Mouse (Mus musculus): ENCODE measurements around the gene Fgd2. TPM values are rescaled to one million over a fixed set of nuclear protein-coding genes. Genes with fewer than 3 reads are reported as not detected.
A peak's percentile ranks its signal among the peaks of the same experiment; 100 is the strongest.

Gene Fgd2
- polyA plus RNA-seq, 1 experiment from 2014 or later, result 9.7 TPM

DNA sequence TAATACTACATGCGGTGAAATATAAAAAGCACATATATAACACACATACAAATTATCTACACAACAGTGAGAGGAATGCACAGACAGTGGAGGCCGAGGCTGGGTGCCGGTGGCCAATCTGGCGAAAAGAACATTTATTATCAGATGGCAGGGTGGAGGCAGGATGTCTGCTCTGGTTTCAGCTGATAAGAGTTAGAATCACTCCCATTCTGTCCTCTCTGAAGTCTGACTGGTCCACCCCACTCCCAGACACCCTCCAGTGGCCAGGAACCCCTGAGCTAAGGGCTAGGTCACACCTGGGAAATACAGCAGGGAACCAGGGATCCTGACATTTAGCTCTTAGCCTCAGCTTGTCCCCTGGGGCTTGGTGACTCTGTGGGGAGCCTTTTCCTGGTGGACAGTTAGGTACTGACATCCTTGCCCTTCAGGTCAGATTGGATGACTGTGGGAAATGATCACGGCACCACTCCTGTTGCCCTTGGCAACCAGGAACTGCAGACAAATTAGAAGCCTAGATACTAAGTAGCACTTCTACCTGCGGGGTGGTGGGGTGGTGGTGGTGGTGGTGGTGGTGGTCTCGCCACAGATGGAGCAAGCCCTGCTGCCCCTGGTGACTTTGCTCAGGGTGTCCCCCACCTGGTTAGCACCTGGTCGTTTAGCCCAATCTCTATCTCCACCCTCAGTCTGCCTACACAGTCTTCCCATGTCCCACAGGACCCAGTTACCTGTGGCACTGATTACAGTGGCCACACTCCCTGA lies 40.7 kb upstream of the Fgd2 start:
- H3K9me3 ChIP-seq (ENCODE audit: control insufficient read depth, low read length), result no peaks in the 10 kb centered on the region
- no peak for ATAC-seq

DNA sequence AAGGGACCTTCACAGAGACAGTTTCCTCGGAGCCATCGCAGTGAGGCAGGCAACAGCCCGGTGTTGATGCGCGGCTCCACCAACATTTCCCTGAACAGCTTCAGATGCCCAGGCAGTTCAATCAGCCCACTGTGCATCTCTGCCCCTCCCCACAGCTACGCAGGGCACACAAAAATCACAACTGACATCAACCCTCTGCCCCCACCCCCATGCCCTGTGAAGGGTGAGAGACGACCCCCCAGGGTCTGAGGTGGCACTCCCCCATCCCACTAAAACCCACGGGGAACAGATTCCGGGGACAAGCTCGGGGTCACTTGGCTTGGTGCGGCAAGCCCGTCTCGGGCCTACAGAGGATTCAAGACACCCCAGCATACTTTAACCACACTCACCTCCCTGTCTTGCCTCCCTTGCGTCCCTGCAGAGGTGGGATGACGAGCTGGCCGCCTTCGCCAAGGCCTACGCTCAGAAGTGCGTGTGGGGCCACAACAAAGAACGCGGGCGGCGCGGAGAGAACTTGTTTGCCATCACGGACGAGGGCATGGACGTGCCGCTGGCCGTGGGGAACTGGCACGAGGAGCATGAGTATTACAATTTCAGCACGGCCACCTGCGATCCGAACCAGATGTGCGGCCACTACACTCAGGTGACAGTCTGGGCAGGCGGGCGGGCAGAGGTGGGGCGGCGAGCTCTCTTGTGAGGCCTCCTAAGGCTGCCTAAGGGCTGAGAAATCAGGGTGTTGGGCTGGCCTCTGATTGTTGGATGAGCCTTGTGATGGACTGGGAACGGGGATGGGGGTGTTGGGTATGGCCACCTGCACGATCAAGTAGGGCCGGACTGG lies 38.7 kb upstream of the Fgd2 start:
- Histone ChIP-seq H3K9me3 (ENCODE audit: control insufficient read depth, low read length) (no peaks in the 10 kb centered on the region), H3K27ac (ENCODE audit: low read length) (no peak overlapping the region), H3K36me3 (ENCODE audit: control insufficient read depth, insufficient read depth) (no peaks in the 10 kb centered on the region), H3K4me1 (replicated peaks; ENCODE audit: control insufficient read depth, insufficient read depth, low read length) (peaks cover 11% of the 10 kb centered on the region), H3K4me3 (replicated peaks; ENCODE audit: low read length) (no peak overlapping the region), H3K4me2 (ENCODE audit: low read length) (no peak overlapping the region), H3K9ac (replicated peaks; ENCODE audit: low read depth, low read length) (no peak overlapping the region), H3K27me3 (replicated peaks; ENCODE audit: control insufficient read depth, insufficient read depth, low read length) (peaks cover 8% of the 10 kb centered on the region)
- WGBS, result 20% methylated on average over 41 of the region's 41 CpGs
- ATAC-seq, result no peak

More for the DNA sequence above, 40.7 kb upstream of the Fgd2 start:
- WGBS, result 72% methylated on average over 8 of the region's 8 CpGs
- Histone ChIP-seq H3K4me1 (replicated peaks; ENCODE audit: control insufficient read depth, insufficient read depth, low read length) (peaks cover 2% of the 10 kb centered on the region; the same call in 1 of the 2 replicates), H3K27me3 (replicated peaks; ENCODE audit: control insufficient read depth, insufficient read depth, low read length) (peaks cover 8% of the 10 kb centered on the region), H3K9ac (replicated peaks; ENCODE audit: low read depth, low read length) (no peak overlapping the region), H3K27ac (ENCODE audit: low read length) (no peak overlapping the region), H3K36me3 (ENCODE audit: control insufficient read depth, insufficient read depth) (no peaks in the 10 kb centered on the region), H3K4me3 (replicated peaks; ENCODE audit: low read length) (no peak overlapping the region), H3K4me2 (ENCODE audit: low read length) (no peak overlapping the region)

DNA sequence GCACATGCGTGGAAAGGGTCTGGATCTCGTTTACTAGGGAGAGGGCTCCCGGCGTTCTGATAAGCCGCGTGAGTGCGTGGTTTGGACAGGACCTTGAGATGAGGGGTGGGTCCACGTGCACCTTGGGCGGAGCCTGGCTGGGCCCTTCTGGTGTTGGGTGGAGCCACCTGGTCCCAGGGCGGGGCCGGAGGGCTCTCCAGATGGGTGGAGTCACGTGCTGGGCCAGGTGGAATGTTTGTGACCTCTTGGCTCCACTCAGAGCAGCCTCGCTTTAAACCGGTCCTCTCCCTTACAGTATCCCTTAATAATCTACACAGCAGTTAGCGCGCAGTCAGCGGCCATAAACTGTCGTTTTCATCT lies 38.1 kb upstream of the Fgd2 start:
- no peak overlapping the region for H3K4me3 ChIP-seq (replicated peaks; ENCODE audit: low read length)
- H3K27me3 ChIP-seq (replicated peaks; ENCODE audit: control insufficient read depth, insufficient read depth, low read length), result peaks cover 8% of the 10 kb centered on the region
- no peak overlapping the region for H3K27ac ChIP-seq (ENCODE audit: low read length)
- H3K4me1 ChIP-seq (replicated peaks; ENCODE audit: control insufficient read depth, insufficient read depth, low read length), result peaks cover 16% of the 10 kb centered on the region
- no peak for ATAC-seq
- 21% methylated on average over 18 of the region's 18 CpGs for WGBS
- H3K36me3 ChIP-seq (ENCODE audit: control insufficient read depth, insufficient read depth), result no peaks in the 10 kb centered on the region
- H3K9ac ChIP-seq (replicated peaks; ENCODE audit: low read depth, low read length), result no peak overlapping the region
- no peak overlapping the region for H3K4me2 ChIP-seq (ENCODE audit: low read length)
- no peaks in the 10 kb centered on the region for H3K9me3 ChIP-seq (ENCODE audit: control insufficient read depth, low read length)

DNA sequence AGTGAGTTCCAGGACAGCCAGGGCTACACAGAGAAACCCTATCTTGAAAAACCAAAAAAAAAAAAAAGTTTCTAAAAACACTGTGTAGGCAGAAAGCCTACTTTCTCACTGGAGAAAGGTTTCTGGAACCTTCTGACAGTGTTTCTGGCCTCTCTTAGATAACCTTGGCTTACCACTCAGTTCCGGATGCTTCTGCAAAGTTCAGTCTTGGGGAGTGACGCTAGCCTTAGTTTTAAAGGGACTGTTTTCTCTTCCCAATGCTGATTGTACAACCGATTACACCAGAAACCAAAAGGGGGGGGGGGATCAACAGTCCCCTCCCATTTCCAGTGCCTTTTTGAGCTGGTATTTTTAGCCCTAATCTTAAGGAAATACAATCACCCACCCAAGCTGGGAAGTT lies 37.1 kb upstream of the Fgd2 start:
- 94% methylated on average over 3 of the region's 3 CpGs for WGBS
- no peak for ATAC-seq
- Histone ChIP-seq H3K27ac (ENCODE audit: low read length) (no peak overlapping the region), H3K4me1 (replicated peaks; ENCODE audit: control insufficient read depth, insufficient read depth, low read length) (peaks cover 16% of the 10 kb centered on the region), H3K27me3 (replicated peaks; ENCODE audit: control insufficient read depth, insufficient read depth, low read length) (peaks cover 8% of the 10 kb centered on the region), H3K4me2 (ENCODE audit: low read length) (no peak overlapping the region), H3K4me3 (replicated peaks; ENCODE audit: low read length) (no peak overlapping the region), H3K9ac (replicated peaks; ENCODE audit: low read depth, low read length) (no peak overlapping the region), H3K9me3 (ENCODE audit: control insufficient read depth, low read length) (no peaks in the 10 kb centered on the region), H3K36me3 (ENCODE audit: control insufficient read depth, insufficient read depth) (no peaks in the 10 kb centered on the region)

DNA sequence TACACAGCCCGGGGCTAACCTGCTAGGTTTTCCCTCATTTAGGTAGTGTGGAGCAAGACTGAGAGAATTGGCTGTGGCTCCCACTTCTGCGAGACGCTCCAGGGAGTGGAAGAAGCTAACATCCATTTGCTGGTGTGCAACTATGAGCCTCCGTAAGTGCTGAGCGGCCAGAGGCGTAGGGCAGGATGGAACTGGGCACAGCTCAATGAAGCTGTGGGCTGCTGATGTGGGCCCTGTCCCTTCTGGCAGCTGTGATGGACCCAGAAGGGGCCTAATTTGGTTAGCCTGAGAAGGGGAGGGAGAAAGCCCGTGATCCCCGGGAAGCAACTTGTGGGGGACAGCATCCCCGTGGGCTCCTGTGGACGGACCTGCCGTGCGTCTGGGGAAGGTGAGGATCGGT lies 34.9 kb upstream of the Fgd2 start:
- Histone ChIP-seq H3K9ac (replicated peaks; ENCODE audit: low read depth, low read length) (peak overlapping the region; percentile 53; the same call in 1 of the 2 replicates), H3K4me3 (replicated peaks; ENCODE audit: low read length) (no peak overlapping the region), H3K4me2 (ENCODE audit: low read length) (no peak overlapping the region), H3K27me3 (replicated peaks; ENCODE audit: control insufficient read depth, insufficient read depth, low read length) (peaks cover 8% of the 10 kb centered on the region), H3K9me3 (ENCODE audit: control insufficient read depth, low read length) (no peaks in the 10 kb centered on the region), H3K27ac (ENCODE audit: low read length) (no peak overlapping the region), H3K36me3 (ENCODE audit: control insufficient read depth, insufficient read depth) (no peaks in the 10 kb centered on the region), H3K4me1 (replicated peaks; ENCODE audit: control insufficient read depth, insufficient read depth, low read length) (peaks cover 16% of the 10 kb centered on the region)
- no peak for ATAC-seq
- 45% methylated on average over 13 of the region's 13 CpGs for WGBS

DNA sequence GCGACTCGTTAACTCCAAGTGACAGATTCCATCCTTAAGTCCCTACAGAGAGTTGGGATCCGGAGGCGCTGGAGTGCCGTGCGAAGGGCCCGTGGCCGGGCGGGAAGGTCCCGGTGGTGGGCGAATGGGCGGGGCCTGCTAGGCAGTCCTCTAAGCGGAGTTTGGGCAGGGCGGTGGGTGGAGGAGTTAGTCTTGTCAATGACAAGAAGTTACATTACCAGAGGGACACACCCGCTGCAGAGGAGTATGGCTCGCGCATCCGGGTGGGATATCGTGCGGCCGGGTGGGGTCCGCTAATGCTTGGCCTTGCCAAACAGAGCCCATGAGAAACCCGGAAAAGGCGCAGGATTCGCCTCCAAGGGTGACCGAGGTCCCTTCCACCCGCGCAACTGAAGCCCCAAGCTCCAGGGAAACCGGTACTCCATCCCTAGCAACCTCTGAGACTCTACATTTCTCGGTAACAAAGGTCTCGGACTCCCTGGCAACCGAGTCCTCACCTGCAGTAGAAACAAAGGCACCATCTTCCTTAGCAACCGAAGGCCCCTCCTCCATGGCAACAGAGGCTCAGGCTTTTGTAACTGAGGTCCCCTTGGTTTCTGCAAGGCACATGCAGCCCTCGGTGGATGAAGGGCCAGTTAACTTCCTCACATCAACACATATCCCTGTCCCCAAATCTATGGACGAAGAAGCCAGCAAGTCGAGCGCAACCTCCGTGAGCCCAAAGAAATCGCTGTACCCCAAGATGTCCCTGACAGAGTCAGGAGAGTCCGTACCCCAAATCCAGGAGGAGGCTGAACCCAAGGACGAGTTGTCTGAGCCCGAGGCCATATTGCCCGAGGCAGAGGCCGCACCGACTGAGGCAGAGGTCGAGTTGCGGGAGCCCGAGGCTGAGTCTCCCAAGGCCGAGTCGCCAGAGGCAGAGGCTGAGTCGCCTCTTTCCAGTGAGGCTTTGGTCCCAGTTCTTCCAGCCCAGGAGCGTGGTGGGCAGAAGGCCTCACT lies 33.9 kb upstream of the Fgd2 start:
- peak overlapping the region; percentile 30 for H3K4me3 ChIP-seq (replicated peaks; ENCODE audit: low read length)
- 9% methylated on average over 52 of the region's 52 CpGs for WGBS
- peak overlapping the region; percentile 53 for H3K9ac ChIP-seq (replicated peaks; ENCODE audit: low read depth, low read length)
- no peaks in the 10 kb centered on the region for H3K9me3 ChIP-seq (ENCODE audit: control insufficient read depth, low read length)
- H3K36me3 ChIP-seq (ENCODE audit: control insufficient read depth, insufficient read depth), result 0 out of 2 replicates have a peak, but pooled peaks cover 3% of the 10 kb centered on the region
- peak; percentile 63 for ATAC-seq
- H3K27ac ChIP-seq (ENCODE audit: low read length), result peak overlapping the region; percentile 2; the same call in 1 of the 2 replicates
- peaks cover 8% of the 10 kb centered on the region for H3K27me3 ChIP-seq (replicated peaks; ENCODE audit: control insufficient read depth, insufficient read depth, low read length)
- peaks cover 20% of the 10 kb centered on the region for H3K4me1 ChIP-seq (replicated peaks; ENCODE audit: control insufficient read depth, insufficient read depth, low read length)
- H3K4me2 ChIP-seq (ENCODE audit: low read length), result peak overlapping the region; percentile 47

DNA sequence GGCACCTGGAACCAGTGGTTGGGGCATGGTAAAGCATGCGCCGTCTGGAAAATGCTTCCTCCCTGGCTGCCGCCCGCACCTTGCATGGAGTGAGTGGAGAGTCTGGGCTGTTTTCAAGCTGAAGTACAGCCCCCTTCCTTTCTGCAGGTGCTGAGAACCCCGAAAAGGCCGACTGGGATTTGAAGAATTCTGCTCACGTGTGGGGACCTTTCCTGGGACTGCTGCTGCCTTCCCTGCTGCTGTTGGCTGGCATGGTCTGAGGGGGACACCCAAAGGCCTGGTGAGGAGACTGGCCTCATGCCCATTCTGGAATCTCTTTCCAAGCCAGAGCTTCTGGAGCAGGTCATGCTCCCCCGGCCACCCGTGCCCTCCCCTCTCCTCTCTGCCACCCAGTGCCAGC lies 33.0 kb upstream of the Fgd2 start:
- H3K9ac ChIP-seq (replicated peaks; ENCODE audit: low read depth, low read length), result no peak overlapping the region
- no peak overlapping the region for H3K4me2 ChIP-seq (ENCODE audit: low read length)
- no peak overlapping the region for H3K4me3 ChIP-seq (replicated peaks; ENCODE audit: low read length)
- H3K9me3 ChIP-seq (ENCODE audit: control insufficient read depth, low read length), result no peaks in the 10 kb centered on the region
- H3K27me3 ChIP-seq (replicated peaks; ENCODE audit: control insufficient read depth, insufficient read depth, low read length), result 0 out of 2 replicates have a peak, but pooled peaks cover 2% of the 10 kb centered on the region
- H3K27ac ChIP-seq (ENCODE audit: low read length), result no peak overlapping the region
- peaks cover 18% of the 10 kb centered on the region for H3K4me1 ChIP-seq (replicated peaks; ENCODE audit: control insufficient read depth, insufficient read depth, low read length)
- H3K36me3 ChIP-seq (ENCODE audit: control insufficient read depth, insufficient read depth), result peaks cover 11% of the 10 kb centered on the region; the same call in 1 of the 2 replicates
- 77% methylated on average over 9 of the region's 9 CpGs for WGBS
- ATAC-seq, result no peak

DNA sequence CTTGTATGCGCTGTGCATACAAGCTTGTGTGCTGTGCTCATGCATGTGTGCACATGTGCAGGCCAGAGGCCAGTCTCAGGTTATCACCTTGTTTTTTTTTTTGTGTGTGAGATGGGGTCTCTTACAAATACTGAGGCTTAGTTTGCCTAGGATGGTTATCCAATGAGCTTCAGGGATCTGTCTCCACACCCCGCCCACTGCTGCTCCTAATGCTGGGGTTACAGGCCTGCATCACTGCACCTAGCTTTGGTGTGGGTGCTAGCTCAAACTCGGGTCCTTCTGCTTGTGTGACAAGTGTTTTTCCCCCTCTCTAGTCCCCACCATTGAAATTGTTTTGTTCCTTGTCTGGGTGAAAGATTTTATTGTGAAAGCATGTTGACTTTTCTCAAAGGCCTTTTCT lies 30.5 kb upstream of the Fgd2 start:
- 83% methylated on average over 3 of the region's 3 CpGs for WGBS
- Histone ChIP-seq H3K36me3 (ENCODE audit: control insufficient read depth, insufficient read depth) (peaks cover 23% of the 10 kb centered on the region), H3K27me3 (replicated peaks; ENCODE audit: control insufficient read depth, insufficient read depth, low read length) (no peaks in the 10 kb centered on the region), H3K27ac (ENCODE audit: low read length) (peak overlapping the region; percentile 68), H3K4me3 (replicated peaks; ENCODE audit: low read length) (no peak overlapping the region), H3K9me3 (ENCODE audit: control insufficient read depth, low read length) (no peaks in the 10 kb centered on the region), H3K4me2 (ENCODE audit: low read length) (no peak overlapping the region), H3K9ac (replicated peaks; ENCODE audit: low read depth, low read length) (no peak overlapping the region), H3K4me1 (replicated peaks; ENCODE audit: control insufficient read depth, insufficient read depth, low read length) (peaks cover 18% of the 10 kb centered on the region)
- no peak for ATAC-seq

All from forebrain, embryonic 16.5 days (tissue).